Mouse (Mus musculus) hematopoietic stem cell, adult 5-6 weeks (primary cell): Measurements from ENCODE around the gene Prkab1. TPM values are rescaled to one million over a fixed set of nuclear protein-coding genes. Genes with fewer than 3 reads are reported as not detected.

Experiments
- total RNA-seq: library from RNA; stranded (forward); fragments of 172-1452, 232-1000 nt; gene quantifications from 2 replicates; pipeline ENCODE4 v1.2.3, GENCODE M21; 2017

Prkab1 gene
- total RNA-seq, 1 experiment from 2014 or later: 49.0 TPM

Other genes starting within 250 kb of the Prkab1 start
- 30.9 and 36.9 TPM in 2 replicates for gene Cit, start 179.2 kb downstream of the Prkab1 start, total RNA-seq
- not detected in 2 replicates for gene Tmem233, start 58.7 kb upstream of the Prkab1 start, total RNA-seq